Mouse (Mus musculus) lung, postnatal 10 days (tissue): ENCODE measurements at regions not wholly inside any gene's neighbourhood (a gene's known extent, or its start where the extent isn't known, plus 50 kb on each side); places are given as distances from the start of the nearest gene placed in this dataset.
"Not testable (repeated sequence)": the region's sequence is repeated elsewhere in the genome, so short reads cannot be mapped to it uniquely, and the experiment has no call there.

Experiments used
- DNase-seq: peaks from one replicate; pipeline ENCODE4 v3.0.0; 2021

DNA sequence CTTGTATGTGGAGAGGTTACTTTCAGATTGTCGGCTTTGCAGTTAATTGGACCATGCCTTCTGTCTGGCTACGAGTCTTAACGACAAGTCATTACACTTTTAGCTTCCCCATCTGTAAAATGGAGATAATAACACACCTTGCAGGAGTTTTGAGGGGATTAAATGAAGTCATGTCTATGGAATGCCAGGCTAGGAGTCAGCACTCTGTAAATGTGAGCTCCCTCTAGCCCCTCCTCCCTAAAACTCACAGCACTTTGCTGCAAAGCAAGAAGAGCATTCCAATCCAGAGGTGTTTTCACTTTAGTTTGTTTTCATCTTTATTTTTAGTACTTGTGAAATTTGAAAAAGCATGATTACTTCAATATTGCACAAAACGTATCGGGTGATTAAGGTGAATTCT, 287.7 kb upstream of the Maf start:
- no peak for DNase-seq

DNA sequence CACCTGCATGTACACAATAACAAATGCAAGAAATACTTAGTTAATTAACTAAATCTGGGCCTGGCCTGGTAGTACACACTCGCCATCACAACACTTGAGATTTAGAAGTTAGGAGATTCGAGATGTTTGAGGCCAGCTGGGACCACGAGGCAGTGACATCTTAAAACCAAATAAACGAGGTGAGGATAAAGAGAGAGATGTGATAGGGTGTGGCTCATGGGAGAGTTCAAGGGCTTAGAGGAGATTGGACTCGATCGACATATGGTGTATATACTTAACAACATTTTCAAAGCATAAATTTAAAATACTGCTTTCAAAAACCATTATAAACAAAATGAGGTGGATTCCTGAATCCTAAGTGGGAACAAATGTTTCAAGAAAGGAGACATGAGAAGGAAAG, 284.4 kb upstream of the Maf start:
- no peak for DNase-seq

- DNase-seq = no peak
Observed at GRCm38 (mm10) chr8:115983397-115983796, 275.8 kb upstream of the Maf start.

GRCm38 (mm10) chr8:115982326-115982725, 274.7 kb upstream of the Maf start:
- DNase-seq = no peak

GRCm38 (mm10) chr8:115981426-115981825, 273.8 kb upstream of the Maf start:
- no peak for DNase-seq

- no peak for DNase-seq
Observed at GRCm38 (mm10) chr8:115980616-115981015, 273.0 kb upstream of the Maf start.

GRCm38 (mm10) chr8:115977152-115977551, 269.6 kb upstream of the Maf start:
- no peak for DNase-seq

- DNase-seq = no peak
Observed at GRCm38 (mm10) chr8:115974706-115975105, 267.1 kb upstream of the Maf start.

GRCm38 (mm10) chr8:115971351-115971750, 263.8 kb upstream of the Maf start:
- not testable (repeated sequence) for DNase-seq

- no peak for DNase-seq
Observed at GRCm38 (mm10) chr8:115968121-115968520, 260.5 kb upstream of the Maf start.

- DNase-seq = no peak
Observed at GRCm38 (mm10) chr8:115965981-115966380, 258.4 kb upstream of the Maf start.

- no peak for DNase-seq
Observed at GRCm38 (mm10) chr8:115955371-115955770, 247.8 kb upstream of the Maf start.

DNA sequence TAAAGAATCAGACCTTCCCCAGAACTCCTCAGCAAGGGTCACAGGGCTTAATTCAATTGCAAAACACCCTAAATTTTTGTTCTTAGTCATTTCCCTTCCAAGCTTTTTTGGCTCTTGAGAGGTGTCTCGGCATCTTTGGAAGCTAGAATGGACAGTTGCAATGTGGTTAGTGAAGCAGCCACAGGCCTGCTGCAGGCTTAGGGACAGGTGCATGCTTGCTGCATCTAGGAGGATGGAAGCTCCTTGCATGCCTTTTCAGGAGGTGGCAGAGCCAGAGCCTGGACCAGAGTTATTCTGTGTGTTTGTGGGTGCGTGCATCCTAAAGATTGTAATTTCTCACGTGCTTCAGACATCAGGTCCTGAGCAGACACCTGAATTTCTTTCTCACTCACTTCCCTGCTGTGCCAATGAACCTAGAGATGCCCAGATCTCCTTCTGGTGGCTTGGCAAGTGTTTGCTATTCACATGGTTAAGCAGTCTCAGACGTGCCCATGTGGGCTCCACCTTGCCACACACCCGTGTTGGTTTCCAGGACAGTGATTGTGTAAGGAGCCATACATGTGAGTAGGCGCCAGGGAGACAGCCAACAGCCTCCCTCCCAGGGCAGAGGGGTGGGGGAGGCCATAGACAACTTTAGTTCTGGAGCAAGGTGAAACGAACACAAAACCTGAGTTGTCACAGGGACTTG, 246.3 kb upstream of the Maf start:
- DNase-seq = no peak

DNA sequence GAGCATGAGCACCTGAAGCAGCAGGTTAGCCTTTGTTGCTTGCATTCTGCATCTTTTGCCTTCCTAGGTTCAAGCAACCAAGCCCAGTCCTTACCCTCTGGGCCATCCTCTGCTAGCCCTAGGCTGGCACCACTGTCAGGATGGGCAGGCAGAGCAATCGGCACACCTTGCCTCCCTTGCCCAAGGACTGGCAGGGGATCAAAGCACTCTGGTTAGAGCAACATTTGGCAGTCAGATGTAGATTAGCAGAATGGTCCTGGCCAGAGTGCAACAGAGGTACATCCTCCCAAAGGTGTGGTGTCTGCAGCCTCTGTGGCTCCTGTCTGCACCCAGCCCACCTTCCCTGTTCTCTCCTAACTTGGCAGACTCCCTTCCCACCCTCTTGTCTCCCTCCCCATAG, 244.9 kb upstream of the Maf start:
- DNase-seq = no peak

DNA sequence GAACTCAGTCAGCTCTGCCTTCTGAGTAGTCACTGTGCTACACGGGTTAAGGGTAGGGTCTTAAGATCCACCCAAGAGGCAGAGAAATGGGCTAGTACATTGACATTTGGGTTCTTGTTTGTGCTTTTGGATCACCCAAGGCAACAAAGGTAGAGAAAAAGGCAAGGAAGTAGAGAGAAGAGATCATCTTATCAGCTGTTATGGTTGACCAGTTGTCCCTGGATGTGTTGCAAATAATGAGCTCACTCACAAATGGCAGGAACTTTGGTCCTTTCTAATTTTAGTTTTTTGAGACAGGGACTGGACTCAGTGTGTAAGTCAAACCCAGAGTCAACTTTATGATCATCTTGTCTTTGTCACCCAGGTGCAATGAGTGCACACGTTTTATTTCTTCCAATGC, 241.3 kb upstream of the Maf start:
- DNase-seq = no peak

DNA sequence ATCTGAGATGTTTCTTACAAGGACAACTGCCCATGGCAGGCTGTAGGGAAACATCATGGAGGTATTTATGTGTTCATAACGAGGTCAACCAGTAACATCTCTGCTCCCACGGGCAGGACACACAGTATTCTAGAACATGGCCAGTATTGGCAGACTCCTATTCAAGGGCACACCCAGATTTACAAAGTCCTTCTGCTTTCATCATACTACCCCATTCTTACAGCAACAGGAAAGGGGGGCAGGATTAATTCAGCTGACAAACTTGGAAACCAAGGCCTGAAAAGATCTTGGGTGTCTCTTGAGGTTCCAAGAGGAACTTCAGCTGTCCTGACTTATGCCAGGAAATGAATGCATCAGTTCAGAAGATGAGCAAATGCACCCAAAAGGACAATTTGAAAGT, 240.4 kb upstream of the Maf start:
- peak; percentile 15 for DNase-seq

DNA sequence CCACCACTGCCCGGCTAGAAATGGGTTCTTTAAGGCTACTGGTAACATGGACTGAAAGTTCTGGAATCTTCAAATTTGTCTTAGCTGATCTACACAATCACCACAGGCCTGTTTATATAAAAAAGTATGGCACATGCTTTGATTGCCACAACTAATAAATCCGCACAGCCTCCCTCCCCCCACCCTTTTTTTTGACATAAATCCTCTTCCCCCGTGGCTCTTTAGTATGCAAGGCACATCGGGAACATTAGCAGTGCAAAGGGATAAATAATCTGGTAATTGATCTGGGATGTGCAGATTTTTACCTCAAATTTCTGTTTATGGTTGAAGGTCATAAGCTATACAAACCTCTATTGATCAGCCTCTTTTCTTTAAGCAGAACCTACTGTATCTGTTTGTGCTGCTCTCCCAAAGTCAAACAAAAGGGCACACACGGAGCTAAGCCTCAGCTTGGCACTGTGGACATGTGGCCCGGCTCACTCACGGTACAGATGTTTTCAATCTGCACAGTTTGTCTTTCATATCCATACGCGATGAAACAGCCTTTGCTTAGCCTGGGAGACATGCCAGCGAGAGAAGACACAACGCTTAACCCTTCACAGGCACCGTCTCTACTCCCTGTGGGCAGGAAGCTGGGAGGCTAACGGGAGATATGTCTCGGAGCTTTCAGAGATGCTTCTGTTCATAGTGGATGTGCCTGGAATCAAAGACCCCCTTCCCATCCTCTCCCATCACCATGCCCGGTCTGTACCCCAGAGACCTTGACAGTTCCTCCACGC, 235.3 kb upstream of the Maf start:
- peak; percentile 77 for DNase-seq

GRCm38 (mm10) chr8:115929472-115930210, 222.0 kb upstream of the Maf start:
- peak; percentile 10 for DNase-seq

GRCm38 (mm10) chr8:115921889-115922288, 214.3 kb upstream of the Maf start:
- no peak for DNase-seq

GRCm38 (mm10) chr8:115906650-115907049, 199.1 kb upstream of the Maf start:
- DNase-seq = no peak

- peak; percentile 8 for DNase-seq
Observed at GRCm38 (mm10) chr8:115903853-115904420, 196.3 kb upstream of the Maf start.

GRCm38 (mm10) chr8:115897521-115898178, 190.1 kb upstream of the Maf start:
- DNase-seq = peak; percentile 59

GRCm38 (mm10) chr8:115897086-115897485, 189.5 kb upstream of the Maf start:
- DNase-seq = no peak
